Mouse (Mus musculus): ENCODE data around the gene Ppfia3. TPM values are rescaled to one million over a fixed set of nuclear protein-coding genes. Genes with fewer than 3 reads are reported as not detected.

Gene Ppfia3
- total RNA-seq, 1 experiment, result 6.9 TPM

- in situ Hi-C loops (cut with MboI; ENCODE audit: low sequenced_read_pairs in 2 of 2, unreplicated experiment in 2 of 2), result no loop called here
- H3K27ac ChIP-seq (ENCODE audit: insufficient read depth, low read depth, low read length, poor library complexity, severe bottlenecking), result no peak overlapping the region
- no peak overlapping the region for H3K4me3 ChIP-seq (ENCODE audit: insufficient read depth in 1 of 2, low read depth in 1 of 2, low read length in 2 of 2, poor library complexity in 1 of 2, severe bottlenecking in 1 of 2)
- no peak for DNase-seq (ENCODE audit: low read depth, low spot score)
- TF ChIP-seq ZC3H11A (IDR thresholded peaks at IDR 0.05; ENCODE audit: borderline replicate concordance, low read depth, low read length) (no peak), HCFC1 (IDR thresholded peaks at IDR 0.05; ENCODE audit: borderline replicate concordance, insufficient read depth, low read length) (no peak), ZNF384 (IDR thresholded peaks at IDR 0.05; ENCODE audit: low read depth, low read length) (no peak), CHD2 (IDR thresholded peaks at IDR 0.05; ENCODE audit: low read depth, low read length) (no peak), MAFK (IDR thresholded peaks at IDR 0.05; ENCODE audit: insufficient read depth, low read depth, low read length) (no peak)
- no peaks in the 10 kb centered on the region for H3K36me3 ChIP-seq (ENCODE audit: control insufficient read depth, insufficient read depth, low read length, poor library complexity, severe bottlenecking)
- H3K9ac ChIP-seq (ENCODE audit: insufficient read depth, low read depth, low read length, poor library complexity, severe bottlenecking), result no peak overlapping the region
- no peaks in the 10 kb centered on the region for H3K9me3 ChIP-seq (ENCODE audit: control insufficient read depth, insufficient read depth, low read depth, low read length)
- H3K4me1 ChIP-seq (ENCODE audit: control insufficient read depth in 2 of 2, insufficient read depth in 2 of 2, low read length in 2 of 2, poor library complexity in 1 of 2), result peaks cover 5 to 38% of the 10 kb centered on the region in 2 experiments
These were observed 30.5 kb downstream of the Ppfia3 start for GRCm38 (mm10) chr7:45336319-45336718.

- no peaks in the 10 kb centered on the region for H3K36me3 ChIP-seq (ENCODE audit: control insufficient read depth, insufficient read depth, low read length, poor library complexity, severe bottlenecking)
- TF ChIP-seq CHD2 (IDR thresholded peaks at IDR 0.05; ENCODE audit: low read depth, low read length), result no peak
- no peak for TF ChIP-seq HCFC1 (IDR thresholded peaks at IDR 0.05; ENCODE audit: borderline replicate concordance, insufficient read depth, low read length)
- TF ChIP-seq ZC3H11A (IDR thresholded peaks at IDR 0.05; ENCODE audit: borderline replicate concordance, low read depth, low read length), result no peak
- no peak for TF ChIP-seq ZNF384 (IDR thresholded peaks at IDR 0.05; ENCODE audit: low read depth, low read length)
- no peak for TF ChIP-seq MAFK (IDR thresholded peaks at IDR 0.05; ENCODE audit: insufficient read depth, low read depth, low read length)
- H3K4me1 ChIP-seq (ENCODE audit: control insufficient read depth in 2 of 2, insufficient read depth in 2 of 2, low read length in 2 of 2, poor library complexity in 1 of 2), result peaks cover 5 to 35% of the 10 kb centered on the region in 2 experiments; a peak in 3 of 4 replicates
- no peaks in the 10 kb centered on the region for H3K9me3 ChIP-seq (ENCODE audit: control insufficient read depth, insufficient read depth, low read depth, low read length)
- no peak for DNase-seq (ENCODE audit: low read depth, low spot score)
- no peak within 1 kb of the TSS for H3K9ac ChIP-seq (ENCODE audit: insufficient read depth, low read depth, low read length, poor library complexity, severe bottlenecking)
- in situ Hi-C loops (cut with MboI; ENCODE audit: low sequenced_read_pairs in 2 of 2, unreplicated experiment in 2 of 2), result no loop called here
- H3K27ac ChIP-seq (ENCODE audit: insufficient read depth, low read depth, low read length, poor library complexity, severe bottlenecking), result no peak within 1 kb of the TSS
- H3K4me3 ChIP-seq (ENCODE audit: insufficient read depth in 1 of 2, low read depth in 1 of 2, low read length in 2 of 2, poor library complexity in 1 of 2, severe bottlenecking in 1 of 2), result no peak within 1 kb of the TSS
These were observed 31.8 kb downstream of the Ppfia3 start, which contains the start of gene Hrc for GRCm38 (mm10) chr7:45335056-45335455. Hrc (plus strand) TSS chr7:45335290.

GRCm38 (mm10) chr7:45334605-45335004 is 32.2 kb downstream of the Ppfia3 start:
- Histone ChIP-seq H3K9ac (ENCODE audit: insufficient read depth, low read depth, low read length, poor library complexity, severe bottlenecking) (no peak overlapping the region), H3K27ac (ENCODE audit: insufficient read depth, low read depth, low read length, poor library complexity, severe bottlenecking) (no peak overlapping the region), H3K9me3 (ENCODE audit: control insufficient read depth, insufficient read depth, low read depth, low read length) (no peaks in the 10 kb centered on the region), H3K4me3 (ENCODE audit: insufficient read depth in 1 of 2, low read depth in 1 of 2, low read length in 2 of 2, poor library complexity in 1 of 2, severe bottlenecking in 1 of 2) (no peak overlapping the region), H3K36me3 (ENCODE audit: control insufficient read depth, insufficient read depth, low read length, poor library complexity, severe bottlenecking) (no peaks in the 10 kb centered on the region), H3K4me1 (ENCODE audit: control insufficient read depth in 2 of 2, insufficient read depth in 2 of 2, low read length in 2 of 2, poor library complexity in 1 of 2) (peaks cover 5 to 33% of the 10 kb centered on the region in 2 experiments; a peak in 3 of 4 replicates)
- DNase-seq (ENCODE audit: low read depth, low spot score), result no peak
- TF ChIP-seq MAFK (IDR thresholded peaks at IDR 0.05; ENCODE audit: insufficient read depth, low read depth, low read length) (no peak), ZNF384 (IDR thresholded peaks at IDR 0.05; ENCODE audit: low read depth, low read length) (no peak), ZC3H11A (IDR thresholded peaks at IDR 0.05; ENCODE audit: borderline replicate concordance, low read depth, low read length) (no peak), HCFC1 (IDR thresholded peaks at IDR 0.05; ENCODE audit: borderline replicate concordance, insufficient read depth, low read length) (no peak), CHD2 (IDR thresholded peaks at IDR 0.05; ENCODE audit: low read depth, low read length) (no peak)
- in situ Hi-C loops (cut with MboI; ENCODE audit: low sequenced_read_pairs in 2 of 2, unreplicated experiment in 2 of 2), result no loop called here

GRCm38 (mm10) chr7:45333431-45333982 is 33.3 kb downstream of the Ppfia3 start, which contains the start of gene Trpm4:
Trpm4 (minus strand) TSS chr7:45333780.
- Histone ChIP-seq H3K27ac (ENCODE audit: insufficient read depth, low read depth, low read length, poor library complexity, severe bottlenecking) (peak within 1 kb of the TSS; percentile 12; the same call in 1 of the 2 replicates), H3K4me3 (ENCODE audit: insufficient read depth in 1 of 2, low read depth in 1 of 2, low read length in 2 of 2, poor library complexity in 1 of 2, severe bottlenecking in 1 of 2) (peak within 1 kb of the TSS; percentile 74 to 81), H3K9me3 (ENCODE audit: control insufficient read depth, insufficient read depth, low read depth, low read length) (no peaks in the 10 kb centered on the region), H3K9ac (ENCODE audit: insufficient read depth, low read depth, low read length, poor library complexity, severe bottlenecking) (peak within 1 kb of the TSS; percentile 74), H3K36me3 (ENCODE audit: control insufficient read depth, insufficient read depth, low read length, poor library complexity, severe bottlenecking) (no peaks in the 10 kb centered on the region), H3K4me1 (ENCODE audit: control insufficient read depth in 2 of 2, insufficient read depth in 2 of 2, low read length in 2 of 2, poor library complexity in 1 of 2) (peaks cover 5 to 29% of the 10 kb centered on the region in 2 experiments; a peak in 3 of 4 replicates)
- in situ Hi-C loops (cut with MboI; ENCODE audit: low sequenced_read_pairs in 2 of 2, unreplicated experiment in 2 of 2), result no loop called here
- no peak for DNase-seq (ENCODE audit: low read depth, low spot score)
- TF ChIP-seq ZC3H11A (IDR thresholded peaks at IDR 0.05; ENCODE audit: borderline replicate concordance, low read depth, low read length) (no peak), MAFK (IDR thresholded peaks at IDR 0.05; ENCODE audit: insufficient read depth, low read depth, low read length) (no peak), ZNF384 (IDR thresholded peaks at IDR 0.05; ENCODE audit: low read depth, low read length) (no peak), HCFC1 (IDR thresholded peaks at IDR 0.05; ENCODE audit: borderline replicate concordance, insufficient read depth, low read length) (peak; percentile 38; the same call in 1 of the 2 replicates), CHD2 (IDR thresholded peaks at IDR 0.05; ENCODE audit: low read depth, low read length) (no peak)
